Comparison of ENCODE assay signal across 31 mouse cellular contexts in genomic region chr1:86174602-86175001, GRCm38 (mm10). TPM values are rescaled to one million over a fixed set of nuclear protein-coding genes. Genes with fewer than 3 reads are reported as not detected.
DNase-seq lines count a peak whose midpoint lies in the region; ATAC-seq and TF ChIP-seq lines count a peak whose summit lies in the region.
"Had no signal": no experiment of that assay in that cellular context is flagged by ENCODE, and none has a peak within 500 bp of the region (broad histone marks: within the 10 kb centered on the region; RNA-seq: fewer than 3 reads in every experiment).

No protein-coding gene starts in this region.

- H3K4me2 ChIP-seq in forebrain, postnatal 0 days (ENCODE audit: low read depth) = no peak overlapping the region
- no peak overlapping the region for H3K4me2 ChIP-seq in forebrain, embryonic 13.5 days
- no peak overlapping the region for H3K4me2 ChIP-seq in intestine, postnatal 0 days (replicated peaks; ENCODE audit: low read depth)
- no peak overlapping the region for H3K4me2 ChIP-seq in intestine, embryonic 15.5 days (replicated peaks)
- no peak overlapping the region for H3K4me2 ChIP-seq in liver, postnatal 0 days (ENCODE audit: low read depth, low read length)
- H3K4me2 ChIP-seq: embryonic facial prominence, embryonic 13.5 days; heart, embryonic 15.5 days; limb, embryonic 15.5 days; midbrain, embryonic 11.5 days; neural tube, embryonic 13.5 days had no signal

- no peak for ATAC-seq in forebrain, postnatal 0 days
- no peak for ATAC-seq in forebrain, embryonic 13.5 days
- ATAC-seq in intestine, postnatal 0 days = no peak
- no peak for ATAC-seq in intestine, embryonic 15.5 days
- ATAC-seq in liver, postnatal 0 days = no peak
- ATAC-seq: forebrain, embryonic 16.5 days; hindbrain, embryonic 16.5 days; intestine, embryonic 16.5 days; Patski had no signal

- no peak for TF ChIP-seq EP300 in liver, postnatal 0 days (IDR thresholded peaks at IDR 0.05; ENCODE audit: low read depth)

- no peak for DNase-seq in forebrain, postnatal 0 days
- no peak for DNase-seq in liver, postnatal 0 days
- no peak for DNase-seq in liver
- DNase-seq in embryo, embryonic 10 days (ENCODE audit: low spot score) = no peak
- DNase-seq: adrenal gland, postnatal 10 days; cerebellum, adult 8-10 months; cerebellum, postnatal 25 days; gastrocnemius, postnatal 10 days; kidney, postnatal 25 days; lung, postnatal 10 days; right cerebral cortex, postnatal 4 days; thymus, adult 18-20 months; thymus, postnatal 25 days had no signal

- TF ChIP-seq POLR2A in cortical plate, adult 2 months (IDR thresholded peaks at IDR 0.05; ENCODE audit: extremely low read depth, insufficient read depth, low read length) = no peak

- H3K4me3 ChIP-seq in forebrain, postnatal 0 days (ENCODE audit: low read depth, low read length) = no peak overlapping the region
- H3K4me3 ChIP-seq in forebrain, embryonic 13.5 days = no peak overlapping the region
- no peak overlapping the region for H3K4me3 ChIP-seq in intestine, postnatal 0 days (ENCODE audit: low read depth, low read length)
- no peak overlapping the region for H3K4me3 ChIP-seq in intestine, embryonic 15.5 days (replicated peaks)
- H3K4me3 ChIP-seq in liver, postnatal 0 days (ENCODE audit: low read depth, low read length) = no peak overlapping the region
- H3K4me3 ChIP-seq in cortical plate, adult 2 months (ENCODE audit: insufficient read depth, low read length) = no peak overlapping the region
- H3K4me3 ChIP-seq: embryonic facial prominence, embryonic 13.5 days; forebrain, embryonic 10.5 days; heart, embryonic 10.5 days; heart, embryonic 15.5 days; limb, embryonic 10.5 days; limb, embryonic 15.5 days; neural tube, embryonic 13.5 days had no signal

- TF ChIP-seq CTCF in forebrain, postnatal 0 days (IDR thresholded peaks at IDR 0.05; ENCODE audit: low read depth) = peak; percentile 37
- TF ChIP-seq CTCF in intestine, postnatal 0 days (IDR thresholded peaks at IDR 0.05; ENCODE audit: low read depth) = peak; percentile 43; the same call in 1 of the 2 replicates
- TF ChIP-seq CTCF in liver, postnatal 0 days (IDR thresholded peaks at IDR 0.05; ENCODE audit: low read depth) = peak; percentile 56
- TF ChIP-seq CTCF in cortical plate, adult 2 months (IDR thresholded peaks at IDR 0.05; ENCODE audit: extremely low read depth, insufficient read depth, low read length) = 0 out of 2 replicates have a peak, but pooled peaks have one; percentile 8

- no peaks in the 10 kb centered on the region for H3K9me3 ChIP-seq in forebrain, postnatal 0 days (ENCODE audit: low read length)
- H3K9me3 ChIP-seq in forebrain, embryonic 13.5 days (replicated peaks) = no peaks in the 10 kb centered on the region
- H3K9me3 ChIP-seq in intestine, postnatal 0 days (ENCODE audit: control insufficient read depth) = no peaks in the 10 kb centered on the region
- no peaks in the 10 kb centered on the region for H3K9me3 ChIP-seq in intestine, embryonic 15.5 days
- H3K9me3 ChIP-seq in liver, postnatal 0 days (ENCODE audit: low read length) = no peaks in the 10 kb centered on the region
- H3K9me3 ChIP-seq: embryonic facial prominence, embryonic 13.5 days; forebrain, embryonic 10.5 days; heart, embryonic 10.5 days; heart, embryonic 15.5 days; limb, embryonic 10.5 days; limb, embryonic 15.5 days; neural tube, embryonic 13.5 days had no signal

- H3K9ac ChIP-seq in forebrain, postnatal 0 days = no peak overlapping the region
- H3K9ac ChIP-seq in forebrain, embryonic 13.5 days = no peak overlapping the region
- no peak overlapping the region for H3K9ac ChIP-seq in intestine, postnatal 0 days (ENCODE audit: low read depth, low read length)
- H3K9ac ChIP-seq in intestine, embryonic 15.5 days = no peak overlapping the region
- H3K9ac ChIP-seq in liver, postnatal 0 days (replicated peaks) = no peak overlapping the region
- H3K9ac ChIP-seq: embryonic facial prominence, embryonic 13.5 days; heart, embryonic 15.5 days; limb, embryonic 15.5 days; neural tube, embryonic 13.5 days had no signal

- H3K27ac ChIP-seq in forebrain, postnatal 0 days (ENCODE audit: low read depth, low read length) = no peak overlapping the region
- H3K27ac ChIP-seq in forebrain, embryonic 13.5 days = no peak overlapping the region
- no peak overlapping the region for H3K27ac ChIP-seq in intestine, postnatal 0 days (ENCODE audit: low read depth, low read length)
- H3K27ac ChIP-seq in intestine, embryonic 15.5 days = no peak overlapping the region
- no peak overlapping the region for H3K27ac ChIP-seq in liver, postnatal 0 days (ENCODE audit: low read depth)
- H3K27ac ChIP-seq in cortical plate, adult 2 months (ENCODE audit: insufficient read depth, low read length) = no peak overlapping the region
- H3K27ac ChIP-seq: embryonic facial prominence, embryonic 13.5 days; forebrain, embryonic 10.5 days; heart, embryonic 10.5 days; heart, embryonic 15.5 days; limb, embryonic 10.5 days; limb, embryonic 15.5 days; neural tube, embryonic 13.5 days had no signal

- peaks cover 46% of the 10 kb centered on the region for H3K36me3 ChIP-seq in forebrain, postnatal 0 days (ENCODE audit: insufficient read depth)
- H3K36me3 ChIP-seq in forebrain, embryonic 13.5 days (ENCODE audit: poor library complexity, severe bottlenecking) = peaks cover 63% of the 10 kb centered on the region
- peaks cover 19% of the 10 kb centered on the region for H3K36me3 ChIP-seq in intestine, postnatal 0 days (ENCODE audit: control insufficient read depth, insufficient read depth)
- no peaks in the 10 kb centered on the region for H3K36me3 ChIP-seq in intestine, embryonic 15.5 days
- H3K36me3 ChIP-seq in liver, postnatal 0 days (replicated peaks; ENCODE audit: insufficient read depth, low read length) = 0 out of 2 replicates have a peak, but pooled peaks cover 4% of the 10 kb centered on the region

- WGBS in forebrain, postnatal 0 days = 96% methylated on average over 5 of the region's 5 CpGs
- WGBS in forebrain, embryonic 13.5 days = 89% methylated on average over 5 of the region's 5 CpGs
- 93% methylated on average over 5 of the region's 5 CpGs for WGBS in intestine, postnatal 0 days
- 90% methylated on average over 5 of the region's 5 CpGs for WGBS in intestine, embryonic 15.5 days
- 83% methylated on average over 5 of the region's 5 CpGs for WGBS in liver, postnatal 0 days (ENCODE audit: insufficient replicate concordance)

- no peaks in the 10 kb centered on the region for H3K27me3 ChIP-seq in forebrain, postnatal 0 days (ENCODE audit: insufficient read depth, low read length)
- H3K27me3 ChIP-seq in forebrain, embryonic 13.5 days = no peaks in the 10 kb centered on the region
- H3K27me3 ChIP-seq in intestine, postnatal 0 days (replicated peaks; ENCODE audit: control insufficient read depth, insufficient read depth, low read length) = no peaks in the 10 kb centered on the region
- no peaks in the 10 kb centered on the region for H3K27me3 ChIP-seq in intestine, embryonic 15.5 days (replicated peaks)
- H3K27me3 ChIP-seq in liver, postnatal 0 days (ENCODE audit: insufficient read depth, low read length) = no peaks in the 10 kb centered on the region
- H3K27me3 ChIP-seq: embryonic facial prominence, embryonic 13.5 days; heart, embryonic 15.5 days; limb, embryonic 15.5 days; neural tube, embryonic 13.5 days; Patski had no signal

- no peaks in the 10 kb centered on the region for H3K4me1 ChIP-seq in forebrain, postnatal 0 days (ENCODE audit: insufficient read depth)
- no peaks in the 10 kb centered on the region for H3K4me1 ChIP-seq in forebrain, embryonic 13.5 days
- no peaks in the 10 kb centered on the region for H3K4me1 ChIP-seq in intestine, postnatal 0 days (replicated peaks; ENCODE audit: control insufficient read depth, insufficient read depth, low read length)
- 0 out of 2 replicates have a peak, but pooled peaks cover 2% of the 10 kb centered on the region for H3K4me1 ChIP-seq in intestine, embryonic 15.5 days (replicated peaks)
- peaks cover 4% of the 10 kb centered on the region for H3K4me1 ChIP-seq in liver, postnatal 0 days (ENCODE audit: insufficient read depth)
- no peaks in the 10 kb centered on the region for H3K4me1 ChIP-seq in cortical plate, adult 2 months (ENCODE audit: control insufficient read depth, insufficient read depth, low read length)
- H3K4me1 ChIP-seq: embryonic facial prominence, embryonic 13.5 days; forebrain, embryonic 10.5 days; heart, embryonic 10.5 days; heart, embryonic 15.5 days; limb, embryonic 10.5 days; limb, embryonic 15.5 days; neural tube, embryonic 13.5 days had no signal

RNA-seq across cellular contexts. Expression of gene Armc9, which starts 20.0 kb away (rescaled TPM):
- total RNA-seq in forebrain, postnatal 0 days (2014; rRNA removed) = 25.9 and 29.1 TPM in 2 replicates
- 30.8 and 35.2 TPM in 2 replicates for polyA plus RNA-seq in forebrain, postnatal 0 days (2015; fragmentation: Nextera tagmentation; extraction: Ambion mirVana)
- 30.2 and 33.6 TPM in 2 replicates for polyA plus RNA-seq in forebrain, embryonic 13.5 days (2015; fragmentation: Nextera tagmentation; extraction: Ambion mirVana)
- polyA plus RNA-seq in intestine, postnatal 0 days (2015; fragmentation: Nextera tagmentation; extraction: Ambion mirVana) = 10.6 and 14.0 TPM in 2 replicates
- 16.4 and 17.3 TPM in 2 replicates for polyA plus RNA-seq in intestine, embryonic 15.5 days (2015; fragmentation: Nextera tagmentation; extraction: Ambion mirVana)
- 4.7 and 5.0 TPM in 2 replicates for polyA plus RNA-seq in liver, postnatal 0 days (2015; fragmentation: Nextera tagmentation; extraction: Ambion mirVana)
- polyA plus RNA-seq in cortical plate, adult 2 months (2012; rRNA removed) = 34.2 and 35.0 TPM in 2 replicates

RNA-seq across cellular contexts. Expression of gene Gm21972, which starts 41.2 kb away (rescaled TPM):
- total RNA-seq in forebrain, postnatal 0 days (2014; rRNA removed) = 1.5 and 1.8 TPM in 2 replicates
- polyA plus RNA-seq in forebrain, postnatal 0 days (2015; fragmentation: Nextera tagmentation; extraction: Ambion mirVana) = 0.52 and 0.54 TPM in 2 replicates
- 0.79 TPM in 1 of 2 replicates, not detected in the other for polyA plus RNA-seq in forebrain, embryonic 13.5 days (2015; fragmentation: Nextera tagmentation; extraction: Ambion mirVana)
- polyA plus RNA-seq in intestine, postnatal 0 days (2015; fragmentation: Nextera tagmentation; extraction: Ambion mirVana) = 0.33 and 0.35 TPM in 2 replicates
- polyA plus RNA-seq in intestine, embryonic 15.5 days (2015; fragmentation: Nextera tagmentation; extraction: Ambion mirVana) = not detected in 2 replicates
- not detected in 2 replicates for polyA plus RNA-seq in liver, postnatal 0 days (2015; fragmentation: Nextera tagmentation; extraction: Ambion mirVana)
- polyA plus RNA-seq in cortical plate, adult 2 months (2012; rRNA removed) = 1.5 and 2.2 TPM in 2 replicates
- polyA plus RNA-seq: embryonic facial prominence, embryonic 13.5 days; forebrain, embryonic 16.5 days; intestine, embryonic 16.5 days; limb, embryonic 10.5 days; liver, embryonic 16.5 days; neural tube, embryonic 13.5 days; stomach, embryonic 14.5 days had no signal
